Mouse (Mus musculus): ENCODE results near the gene Ascc3. TPM values are rescaled to one million over a fixed set of nuclear protein-coding genes. Genes with fewer than 3 reads are reported as not detected.

Gene Ascc3
- polyA plus RNA-seq (2012; rRNA removed), result 21.3 and 24.1 TPM in 2 replicates

DNA sequence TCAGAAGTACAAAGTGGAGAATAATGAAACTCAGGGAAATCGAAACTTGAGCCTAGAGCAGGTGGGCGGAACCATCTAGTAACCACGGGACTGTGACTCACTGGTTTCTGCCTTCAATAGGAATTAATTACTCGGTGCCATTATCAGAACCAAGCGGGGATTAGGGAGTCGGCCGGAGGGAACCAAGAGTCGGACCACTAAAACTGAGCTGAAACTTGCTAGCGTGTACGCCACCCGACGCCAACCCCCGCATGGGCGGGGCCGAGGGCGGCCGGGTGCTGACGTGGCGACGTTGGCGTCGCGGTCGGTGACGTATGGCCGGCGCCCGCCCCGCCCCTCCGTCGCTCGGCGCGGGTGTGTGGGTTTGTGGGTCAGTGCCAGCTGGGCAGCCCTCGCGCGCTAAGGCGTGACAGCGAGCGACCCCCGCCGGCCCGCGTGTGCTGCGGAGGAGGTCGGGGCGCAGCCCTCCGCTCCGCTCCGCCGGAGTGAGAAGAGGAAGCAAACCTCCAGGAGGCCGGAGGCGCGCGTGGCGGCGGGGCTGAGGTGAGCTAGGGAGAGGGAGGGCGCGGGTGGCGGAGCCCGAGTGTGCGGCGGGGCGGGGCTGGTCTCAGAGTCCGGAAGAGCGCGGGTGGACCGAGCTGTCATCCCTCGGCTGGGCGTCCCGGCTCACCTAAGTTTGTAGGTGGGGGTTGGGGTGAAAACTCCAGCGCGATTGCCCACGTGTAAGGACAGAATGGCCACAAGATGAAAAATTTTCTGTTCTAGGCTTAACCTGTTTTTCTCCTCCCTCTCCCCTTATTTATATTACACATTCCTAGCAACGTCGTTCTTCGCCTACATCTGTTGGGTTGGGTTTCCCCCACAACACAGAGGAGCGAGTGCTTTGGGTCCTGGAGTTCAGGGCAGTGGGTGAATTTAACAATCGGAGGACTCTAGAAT is at the start of gene Ascc3:
Gene Ascc3 (plus strand): TSS at position 315 of the 939 bp plus-strand sequence.

DNA sequence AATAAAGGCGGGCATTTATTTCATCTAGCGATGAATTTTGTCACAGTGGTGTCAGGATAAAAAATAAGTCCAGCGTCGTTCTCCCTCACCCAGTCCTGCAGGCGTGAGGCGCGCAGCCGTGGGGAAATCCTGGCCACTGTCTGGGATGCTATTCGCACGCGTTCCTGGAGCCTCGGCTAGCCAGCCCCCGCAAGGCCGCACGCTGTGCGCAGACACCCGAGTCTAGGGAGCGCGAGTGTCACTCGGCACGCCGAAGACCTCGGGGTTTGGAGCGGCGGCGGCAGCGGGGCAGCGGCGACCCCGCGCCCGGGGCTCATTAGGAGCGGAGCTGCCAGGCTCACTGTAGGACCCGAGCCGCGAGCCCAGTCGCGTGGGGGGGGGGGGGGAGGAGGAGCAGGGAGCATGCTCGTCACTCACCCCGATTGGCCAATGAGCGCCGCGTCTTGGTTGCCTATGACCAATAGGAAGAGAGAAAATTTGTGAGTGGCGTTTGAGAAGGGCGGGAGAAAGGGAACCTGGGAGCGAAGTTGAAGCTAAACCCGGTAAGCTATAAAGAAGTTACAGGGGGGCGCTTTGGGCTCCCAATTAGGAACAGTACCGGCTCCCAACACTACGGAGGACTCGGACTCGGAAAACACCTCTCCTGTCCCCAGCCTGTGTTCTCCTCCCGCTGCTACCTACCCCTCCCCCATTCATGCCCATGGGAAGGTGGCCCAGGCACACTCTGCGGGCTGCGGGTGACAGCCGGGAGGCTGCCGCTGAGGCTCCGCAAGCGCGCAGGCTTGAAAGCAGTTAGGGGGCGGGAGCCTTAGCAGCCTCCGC is 301.9 kb downstream of the Ascc3 start, which contains the start of gene Sim1:
Gene Sim1 (plus strand): TSS at position 585 of the 822 bp plus-strand sequence.

